Mouse (Mus musculus) heart, postnatal 0 days (tissue): ENCODE measurements at regions not wholly inside any gene's neighbourhood (a gene's known extent, or its start where the extent isn't known, plus 50 kb on each side); places are given as distances from the start of the nearest gene placed in this dataset.

Source experiments
- CTCF ChIP-seq: IDR thresholded peaks from 2 replicates; pipeline ENCODE4 v1.5.1; 2016; ENCODE audit warnings: antibody characterized with exemption, control low read depth, low read depth
- EP300 ChIP-seq: IDR thresholded peaks from 2 replicates; pipeline ENCODE4 v1.6.1; 2016; ENCODE audit warnings: antibody characterized with exemption, low read depth

GRCm38 (mm10) chr11:17352148-17353130 lies 95.1 kb downstream of the C1d start:
- TF ChIP-seq CTCF, result no peak
- TF ChIP-seq EP300, result no peak
